Mouse (Mus musculus): ENCODE results near the gene Map7d3. TPM values are rescaled to one million over a fixed set of nuclear protein-coding genes. Genes with fewer than 3 reads are reported as not detected.
A peak's percentile ranks its signal among the peaks of the same experiment; 100 is the strongest.

Map7d3 gene
- polyA plus RNA-seq, 1 experiment from 2014 or later, result 2.0 TPM

- Histone ChIP-seq H3K9me3 (no peaks in the 10 kb centered on the region), H3K4me1 (replicated peaks) (no peaks in the 10 kb centered on the region), H3K36me3 (no peaks in the 10 kb centered on the region), H3K27me3 (replicated peaks) (no peaks in the 10 kb centered on the region), H3K27ac (no peak overlapping the region), H3K4me3 (replicated peaks) (no peak overlapping the region), H3K4me2 (replicated peaks) (no peak overlapping the region), H3K9ac (no peak overlapping the region)
- ATAC-seq, result peak; percentile 83
These were observed 52.3 kb downstream of the Map7d3 start for GRCm38 (mm10) chrX:56769838-56770237.

GRCm38 (mm10) chrX:56760257-56760760 lies 61.8 kb downstream of the Map7d3 start:
- 89% methylated on average over 3 of the region's 3 CpGs for WGBS
- Histone ChIP-seq H3K36me3 (no peaks in the 10 kb centered on the region), H3K4me3 (replicated peaks) (no peak overlapping the region), H3K4me1 (replicated peaks) (no peaks in the 10 kb centered on the region), H3K4me2 (replicated peaks) (no peak overlapping the region), H3K9ac (no peak overlapping the region), H3K27ac (no peak overlapping the region), H3K27me3 (replicated peaks) (no peaks in the 10 kb centered on the region), H3K9me3 (no peaks in the 10 kb centered on the region)
- no peak for ATAC-seq

DNA sequence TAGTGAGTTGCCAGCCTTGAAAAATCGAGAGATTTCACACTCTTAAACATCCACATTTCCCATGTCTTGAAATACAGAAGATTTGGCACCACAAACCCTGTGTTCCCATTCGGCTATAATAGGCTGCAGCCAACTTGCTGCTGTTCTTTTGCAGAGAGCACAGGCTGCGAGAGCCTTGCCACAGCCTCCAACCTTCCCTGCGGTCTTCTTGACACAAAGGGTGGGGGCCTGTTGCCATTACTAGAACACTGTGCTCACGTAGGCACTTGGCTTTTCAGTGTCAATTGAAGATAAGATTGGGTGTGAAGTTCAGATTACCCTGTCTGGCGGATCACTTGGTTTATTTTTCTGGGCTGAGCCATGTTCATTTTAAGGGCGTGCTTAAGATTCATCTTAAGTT lies 65.8 kb downstream of the Map7d3 start:
- 69% methylated on average over 7 of the region's 7 CpGs for WGBS

DNA sequence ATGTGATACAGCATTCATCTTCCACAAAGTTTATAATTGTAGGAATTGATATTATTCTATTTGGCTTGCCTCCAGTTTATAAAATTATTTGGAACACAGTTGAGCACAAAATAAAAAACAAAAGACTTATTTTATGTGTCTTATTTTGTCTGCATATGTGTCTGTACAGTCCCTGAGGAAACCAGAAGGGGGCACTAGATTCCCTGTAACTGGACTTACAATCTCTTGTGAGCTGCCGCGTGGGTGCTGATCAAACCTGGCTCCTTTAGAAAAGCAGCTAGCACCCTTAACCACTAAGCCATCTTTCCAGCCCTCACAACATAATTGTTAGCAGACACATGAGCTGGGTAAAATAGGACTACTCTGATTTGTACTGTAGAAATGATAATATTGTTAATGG lies 66.5 kb downstream of the Map7d3 start:
- no peaks in the 10 kb centered on the region for H3K4me1 ChIP-seq (replicated peaks)
- no peak overlapping the region for H3K4me3 ChIP-seq (replicated peaks)
- 45% methylated on average over 2 of the region's 2 CpGs for WGBS
- no peak for ATAC-seq
- no peaks in the 10 kb centered on the region for H3K9me3 ChIP-seq
- no peak overlapping the region for H3K27ac ChIP-seq
- no peaks in the 10 kb centered on the region for H3K36me3 ChIP-seq
- no peak overlapping the region for H3K9ac ChIP-seq
- H3K4me2 ChIP-seq (replicated peaks), result no peak overlapping the region
- H3K27me3 ChIP-seq (replicated peaks), result no peaks in the 10 kb centered on the region

More for the DNA sequence above, 65.8 kb downstream of the Map7d3 start:
- Histone ChIP-seq H3K36me3 (no peaks in the 10 kb centered on the region), H3K4me1 (replicated peaks) (no peaks in the 10 kb centered on the region), H3K9me3 (no peaks in the 10 kb centered on the region), H3K27me3 (replicated peaks) (no peaks in the 10 kb centered on the region), H3K4me3 (replicated peaks) (no peak overlapping the region), H3K27ac (no peak overlapping the region), H3K9ac (no peak overlapping the region), H3K4me2 (replicated peaks) (no peak overlapping the region)
- ATAC-seq, result peak; percentile 84

DNA sequence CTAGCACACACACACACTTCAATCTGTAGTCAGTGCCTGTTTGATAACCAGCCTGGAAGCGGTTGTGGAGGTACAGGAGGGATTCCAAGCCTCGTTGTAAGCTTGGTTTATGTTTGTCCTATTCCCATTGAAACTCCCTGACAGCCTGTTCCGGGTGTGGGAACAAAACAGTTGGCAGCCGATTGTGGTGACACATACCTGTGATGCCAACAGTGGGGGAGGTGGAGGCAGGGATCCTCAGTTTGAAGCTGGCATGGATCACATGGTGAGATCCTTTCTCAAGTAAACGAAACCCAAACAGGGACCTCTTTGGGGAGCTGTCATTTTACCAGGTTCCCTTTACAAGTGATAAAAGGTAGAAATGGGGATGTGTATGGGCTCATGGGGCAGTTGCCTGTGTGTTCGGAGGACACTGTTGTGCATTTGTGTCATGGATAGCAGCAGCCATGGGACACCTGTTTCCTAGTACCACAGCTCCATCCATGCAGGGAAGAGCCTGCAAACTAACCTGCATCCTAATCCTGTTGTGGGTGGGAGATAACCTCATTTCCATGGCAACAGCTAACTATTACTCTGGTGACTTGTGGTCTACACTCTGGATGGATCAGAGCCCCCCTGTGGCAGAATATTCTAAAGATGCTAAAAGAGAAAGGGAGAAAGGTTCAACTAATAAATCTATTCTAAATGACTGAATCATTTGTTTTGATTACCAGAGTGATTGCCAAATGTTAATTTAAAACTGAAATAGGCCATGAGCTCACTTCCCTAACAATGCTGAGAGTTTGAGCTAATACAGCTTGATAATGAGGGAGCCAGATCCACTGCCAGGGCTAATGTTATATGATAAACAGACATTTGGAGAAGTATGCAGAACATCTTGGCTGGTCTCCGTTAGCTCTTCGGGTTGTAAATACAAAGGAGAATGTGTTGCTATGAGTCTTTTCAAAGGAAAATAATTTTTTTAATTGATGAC lies 68.5 kb downstream of the Map7d3 start:
- H3K4me1 ChIP-seq (replicated peaks), result no peaks in the 10 kb centered on the region
- no peaks in the 10 kb centered on the region for H3K27me3 ChIP-seq (replicated peaks)
- H3K27ac ChIP-seq, result no peak overlapping the region
- ATAC-seq, result no peak
- H3K4me2 ChIP-seq (replicated peaks), result no peak overlapping the region
- 67% methylated on average over 8 of the region's 8 CpGs for WGBS
- H3K36me3 ChIP-seq, result no peaks in the 10 kb centered on the region
- H3K9me3 ChIP-seq, result no peaks in the 10 kb centered on the region
- H3K4me3 ChIP-seq (replicated peaks), result no peak overlapping the region
- no peak overlapping the region for H3K9ac ChIP-seq

DNA sequence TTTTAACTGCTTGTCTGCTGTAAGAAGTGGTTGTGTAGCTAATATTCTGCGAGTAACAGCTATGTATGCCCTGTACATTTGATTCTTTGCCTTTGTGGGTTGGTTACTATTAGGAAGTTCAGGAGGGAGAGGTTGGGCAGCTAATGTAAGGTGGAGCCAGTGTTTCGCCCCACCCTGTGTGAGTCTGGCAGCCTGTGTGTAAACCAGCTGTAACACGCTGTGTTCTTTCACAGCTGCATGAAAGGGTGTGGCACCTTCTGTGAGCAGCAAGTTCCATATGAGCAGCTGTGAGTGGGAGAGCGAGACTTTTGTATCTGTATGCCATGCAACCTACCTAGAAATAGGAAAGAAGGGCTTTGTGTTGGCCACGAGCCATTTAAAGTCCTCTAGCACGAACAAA lies 70.0 kb downstream of the Map7d3 start:
- no peak overlapping the region for H3K27ac ChIP-seq
- no peaks in the 10 kb centered on the region for H3K9me3 ChIP-seq
- no peaks in the 10 kb centered on the region for H3K4me1 ChIP-seq (replicated peaks)
- ATAC-seq, result no peak
- H3K4me2 ChIP-seq (replicated peaks), result no peak overlapping the region
- no peaks in the 10 kb centered on the region for H3K27me3 ChIP-seq (replicated peaks)
- 70% methylated on average over 6 of the region's 6 CpGs for WGBS
- H3K36me3 ChIP-seq, result no peaks in the 10 kb centered on the region
- no peak overlapping the region for H3K4me3 ChIP-seq (replicated peaks)
- H3K9ac ChIP-seq, result no peak overlapping the region

DNA sequence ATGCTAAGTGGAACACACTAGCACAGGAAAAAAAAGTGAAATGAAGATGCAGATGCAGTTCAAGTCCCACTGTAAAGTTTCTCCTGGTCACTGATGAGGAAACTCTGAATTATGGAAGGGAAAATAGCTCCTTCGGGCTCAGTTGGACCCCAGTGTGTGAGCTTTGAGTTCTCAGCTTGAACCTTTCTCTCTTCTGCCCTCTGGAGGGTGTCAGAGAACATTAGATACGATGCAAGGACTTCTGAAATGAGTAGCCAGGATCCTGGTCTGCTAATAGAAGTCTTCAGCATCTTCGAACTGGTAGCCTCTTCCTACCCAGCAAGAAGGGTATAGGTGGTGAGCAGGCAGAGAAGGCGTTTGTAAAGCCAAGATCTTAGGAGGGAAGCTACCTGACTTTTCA lies 70.6 kb downstream of the Map7d3 start:
- Histone ChIP-seq H3K4me1 (replicated peaks) (no peaks in the 10 kb centered on the region), H3K4me3 (replicated peaks) (no peak overlapping the region), H3K36me3 (no peaks in the 10 kb centered on the region), H3K9ac (no peak overlapping the region), H3K27me3 (replicated peaks) (no peaks in the 10 kb centered on the region), H3K9me3 (no peaks in the 10 kb centered on the region), H3K27ac (no peak overlapping the region), H3K4me2 (replicated peaks) (no peak overlapping the region)
- ATAC-seq, result no peak
- WGBS, result 64% methylated on average over 4 of the region's 4 CpGs

Other genes with a start within 250 kb of the Map7d3 start
- 21.4 and 24.3 TPM in 2 replicates for gene Mmgt1, start 224.3 kb downstream of the Map7d3 start, polyA plus RNA-seq (2015; fragmentation: Nextera tagmentation; extraction: Ambion mirVana)
- gene Slc9a6, start 212.6 kb downstream of the Map7d3 start, polyA plus RNA-seq (2015; fragmentation: Nextera tagmentation; extraction: Ambion mirVana), result 9.4 and 11.3 TPM in 2 replicates
- 47.0 and 54.3 TPM in 2 replicates for gene Fhl1, start 90.5 kb downstream of the Map7d3 start, polyA plus RNA-seq (2015; fragmentation: Nextera tagmentation; extraction: Ambion mirVana)
- 0.31 and 0.33 TPM in 2 replicates for gene Adgrg4, start 47.8 kb upstream of the Map7d3 start, polyA plus RNA-seq (2015; fragmentation: Nextera tagmentation; extraction: Ambion mirVana)
- not detected in 2 replicates for gene Brs3, start 220.7 kb upstream of the Map7d3 start, polyA plus RNA-seq (2015; fragmentation: Nextera tagmentation; extraction: Ambion mirVana)
- 57.9 and 61.6 TPM in 2 replicates for gene Htatsf1, start 231.3 kb upstream of the Map7d3 start, polyA plus RNA-seq (2015; fragmentation: Nextera tagmentation; extraction: Ambion mirVana)

Data from intestine, embryonic 15.5 days (tissue).